In genomic region chr11:106033491-106033919, GRCm38 (mm10) we compare ENCODE assay signal across 7 mouse cellular contexts. TPM values are rescaled to one million over a fixed set of nuclear protein-coding genes. Genes with fewer than 3 reads are reported as not detected.
A peak's percentile ranks its signal among the peaks of the same experiment; 100 is the strongest.
DNase-seq lines count a peak whose midpoint lies in the region; ATAC-seq lines count a peak whose summit lies in the region.

No protein-coding gene starts in this region.

- H3K36me3 ChIP-seq in heart, embryonic 14.5 days (ENCODE audit: control insufficient read depth, insufficient read depth, low read length), result no peaks in the 10 kb centered on the region
- no peaks in the 10 kb centered on the region for H3K36me3 ChIP-seq in splenic B cell, adult 2 months (ENCODE audit: control insufficient read depth, insufficient read depth, low read length, poor library complexity, severe bottlenecking)

- H3K27ac ChIP-seq in heart, embryonic 14.5 days (replicated peaks in 1 of 2; ENCODE audit: control insufficient read depth in 1 of 2, insufficient read depth in 1 of 2, low read depth in 2 of 2, low read length in 2 of 2), result peak overlapping the region; percentile 17 to 59

- peak overlapping the region; percentile 52 for H3K4me2 ChIP-seq in heart, embryonic 14.5 days (ENCODE audit: low read length)

- no peaks in the 10 kb centered on the region for H3K9me3 ChIP-seq in heart, embryonic 14.5 days (ENCODE audit: control insufficient read depth, low read length)

- no peaks in the 10 kb centered on the region for H3K27me3 ChIP-seq in heart, embryonic 14.5 days (ENCODE audit: control insufficient read depth, insufficient read depth, low read length)
- no peaks in the 10 kb centered on the region for H3K27me3 ChIP-seq in splenic B cell, adult 2 months (ENCODE audit: control insufficient read depth, insufficient read depth, low read length, poor library complexity, severe bottlenecking)

- H3K4me3 ChIP-seq in heart, embryonic 14.5 days (ENCODE audit: control insufficient read depth in 1 of 2, insufficient read depth in 1 of 2, low read depth in 1 of 2, low read length in 2 of 2), result no peak overlapping the region

- no peak for ATAC-seq in heart, embryonic 14.5 days (ENCODE audit: insufficient number of reproducible peaks, insufficient read depth, low FRiP score, low read depth)
- ATAC-seq in megakaryocyte, adult 5-6 weeks (ENCODE audit: poor library complexity, severe bottlenecking), result peak; percentile 28

- WGBS in heart, embryonic 14.5 days, result 40% methylated on average over 11 of the region's 11 CpGs

- peak overlapping the region; percentile 21; the same call in 1 of the 2 replicates for H3K9ac ChIP-seq in heart, embryonic 14.5 days (ENCODE audit: low read length)

- peaks cover 6 to 15% of the 10 kb centered on the region in 2 experiments; a peak in 3 of 4 replicates for H3K4me1 ChIP-seq in heart, embryonic 14.5 days (ENCODE audit: control insufficient read depth in 2 of 2, insufficient read depth in 2 of 2, low read length in 2 of 2)

- peak; percentile 83 for DNase-seq in T-cell, adult 2 months (ENCODE audit: low spot score)
- DNase-seq in cerebellum, postnatal 25 days, result peak; percentile 47 to 50
- DNase-seq in kidney, postnatal 14 days, result peak; percentile 50
- DNase-seq in splenic B cell, adult 2 months (ENCODE audit: low read depth, low spot score), result peak; percentile 83
- DNase-seq in urinary bladder, postnatal 4 days (ENCODE audit: low spot score in 2 of 2), result no peak

RNA-seq across cellular contexts. Expression of gene Dcaf7, which starts 3.2 kb away (rescaled TPM):
- polyA plus RNA-seq in heart, embryonic 14.5 days (2014; fragmentation: Nextera tagmentation; extraction: Ambion mirVana), result 45.4 and 52.0 TPM in 2 replicates
- 40.4 and 42.5 TPM in 2 replicates for total RNA-seq in megakaryocyte, adult 5-6 weeks (2015)
- 45.6 and 49.4 TPM in 2 replicates for total RNA-seq in megakaryocyte, adult 5-6 weeks (2017)

RNA-seq across cellular contexts. Expression of gene Kcnh6, which starts 25.6 kb away (rescaled TPM):
- polyA plus RNA-seq in heart, embryonic 14.5 days (2014; fragmentation: Nextera tagmentation; extraction: Ambion mirVana), result 0.20 and 0.26 TPM in 2 replicates
- total RNA-seq in megakaryocyte, adult 5-6 weeks (2015), result 0.07 TPM in 1 of 2 replicates, not detected in the other
- not detected in 2 replicates for total RNA-seq in megakaryocyte, adult 5-6 weeks (2017)

RNA-seq across cellular contexts. Expression of gene Taco1, which starts 32.4 kb away (rescaled TPM):
- polyA plus RNA-seq in heart, embryonic 14.5 days (2014; fragmentation: Nextera tagmentation; extraction: Ambion mirVana), result 9.7 and 10.8 TPM in 2 replicates
- 2.9 and 4.2 TPM in 2 replicates for total RNA-seq in megakaryocyte, adult 5-6 weeks (2015)
- total RNA-seq in megakaryocyte, adult 5-6 weeks (2017), result 9.3 and 10.2 TPM in 2 replicates

RNA-seq across cellular contexts. Expression of gene Ace3, which starts 39.0 kb away (rescaled TPM):
- not detected in 2 replicates for polyA plus RNA-seq in heart, embryonic 14.5 days (2014; fragmentation: Nextera tagmentation; extraction: Ambion mirVana)
- total RNA-seq in megakaryocyte, adult 5-6 weeks (2015), result not detected in 2 replicates
- total RNA-seq in megakaryocyte, adult 5-6 weeks (2017), result not detected in 2 replicates

RNA-seq across cellular contexts. Expression of gene Map3k3, which starts 50.9 kb away (rescaled TPM):
- 26.6 and 28.6 TPM in 2 replicates for polyA plus RNA-seq in heart, embryonic 14.5 days (2014; fragmentation: Nextera tagmentation; extraction: Ambion mirVana)
- 45.0 and 50.4 TPM in 2 replicates for total RNA-seq in megakaryocyte, adult 5-6 weeks (2015)
- total RNA-seq in megakaryocyte, adult 5-6 weeks (2017), result 67.4 and 81.8 TPM in 2 replicates

Comparison
In these comparisons a context has a peak if more than half of its experiments do, and no peak if none do; other contexts are left out.
1. DNase-seq: peak in T-cell, adult 2 months (single experiment), cerebellum, postnatal 25 days (2 of 2), kidney, postnatal 14 days (single experiment) and splenic B cell, adult 2 months (single experiment); none in urinary bladder, postnatal 4 days (0 of 2).